Mouse (Mus musculus) heart, adult 11 months (tissue): ENCODE results near the gene Pofut2.

Experiments
- DNase-seq: peaks from one replicate; pipeline ENCODE4 v3.0.0; 2022

Gene Pofut2

DNA sequence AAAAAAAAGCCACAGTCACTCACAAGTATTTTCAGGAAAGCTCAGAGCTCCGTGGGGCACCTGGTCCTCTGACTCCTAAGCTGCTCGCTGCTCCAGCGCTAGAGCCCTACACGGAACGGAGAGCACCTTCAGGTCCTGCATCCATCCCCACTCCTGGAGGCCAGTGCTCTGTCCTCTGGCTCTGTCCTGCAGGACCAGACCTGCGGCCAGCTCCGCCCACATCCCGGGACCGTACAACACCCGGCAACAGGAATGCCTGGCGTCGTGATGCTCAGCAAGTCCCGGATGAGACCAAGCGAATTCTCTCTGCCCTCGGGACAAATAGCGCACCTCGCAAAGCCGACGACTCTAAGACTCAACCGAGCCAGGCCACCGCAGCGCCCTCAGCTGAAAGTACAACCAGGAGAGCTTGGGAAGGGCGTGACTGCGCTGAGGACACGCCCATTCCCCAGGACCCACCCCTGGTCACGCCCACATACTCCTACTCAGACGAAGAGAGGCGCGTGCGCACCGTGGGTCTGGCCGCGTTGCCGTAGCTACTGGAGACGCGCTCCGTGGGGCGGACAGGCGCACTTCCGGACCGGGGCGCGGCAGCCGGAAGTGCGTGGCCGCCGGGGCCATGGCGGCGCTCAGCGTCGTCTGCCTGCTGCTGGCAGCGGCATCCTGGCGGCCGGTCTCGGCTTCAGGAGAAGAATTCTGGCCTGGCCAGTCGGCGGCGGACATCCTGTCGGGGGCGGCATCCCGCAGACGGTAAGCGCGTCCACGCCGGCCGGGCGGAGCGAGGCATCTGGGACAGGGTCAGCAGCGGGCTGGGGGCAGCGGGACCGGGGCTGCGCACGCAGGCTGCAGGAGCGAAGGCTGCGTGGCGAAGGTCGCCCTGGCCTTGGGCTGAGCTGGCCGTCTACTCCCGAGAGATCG, at the start of gene Pofut2:
Gene Pofut2 (plus strand): TSS at position 515 of the 918 bp plus-strand sequence.
- peak; percentile 99 for DNase-seq

DNA sequence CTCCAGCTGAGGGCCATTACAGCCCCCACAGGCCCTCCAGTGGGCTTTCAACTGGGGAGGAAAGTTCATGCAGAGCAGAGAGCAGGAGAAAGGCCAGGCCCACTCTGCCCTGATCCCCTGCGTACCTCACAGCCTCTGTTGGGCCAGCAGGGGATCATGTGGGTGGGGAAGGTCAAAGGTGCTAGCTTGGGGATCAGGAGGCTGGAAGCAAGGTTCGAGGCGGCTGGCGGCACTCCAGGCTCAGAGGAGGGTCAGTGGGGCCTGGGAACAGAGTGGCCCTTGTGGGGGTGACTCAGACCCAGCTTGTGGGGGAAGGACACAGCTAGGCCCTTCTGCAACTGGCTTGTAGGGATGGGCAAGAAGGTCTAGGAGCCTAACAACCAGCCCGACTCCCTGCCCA, 49.8 kb upstream of the Pofut2 start:
- peak; percentile 91 for DNase-seq

DNA sequence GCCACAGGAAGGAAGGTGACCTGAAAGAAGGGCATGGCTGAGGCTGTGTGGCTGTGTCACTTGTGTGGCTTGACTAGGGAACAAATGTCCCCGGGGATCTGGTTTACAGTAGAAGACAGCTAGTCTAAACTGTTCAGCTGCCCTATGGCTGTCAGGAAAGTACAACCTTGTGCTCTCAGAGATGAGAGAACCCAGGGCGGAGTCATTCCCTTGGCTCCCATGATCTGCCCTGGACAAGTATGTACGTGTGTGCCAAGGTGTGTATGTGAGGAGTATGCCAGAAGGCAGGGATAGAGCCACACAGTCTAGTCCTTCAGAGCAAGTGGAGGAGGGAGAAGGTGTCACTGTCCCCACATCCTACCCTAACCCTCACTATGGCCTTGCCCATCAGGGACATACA, 48.4 kb upstream of the Pofut2 start:
- no peak for DNase-seq

DNA sequence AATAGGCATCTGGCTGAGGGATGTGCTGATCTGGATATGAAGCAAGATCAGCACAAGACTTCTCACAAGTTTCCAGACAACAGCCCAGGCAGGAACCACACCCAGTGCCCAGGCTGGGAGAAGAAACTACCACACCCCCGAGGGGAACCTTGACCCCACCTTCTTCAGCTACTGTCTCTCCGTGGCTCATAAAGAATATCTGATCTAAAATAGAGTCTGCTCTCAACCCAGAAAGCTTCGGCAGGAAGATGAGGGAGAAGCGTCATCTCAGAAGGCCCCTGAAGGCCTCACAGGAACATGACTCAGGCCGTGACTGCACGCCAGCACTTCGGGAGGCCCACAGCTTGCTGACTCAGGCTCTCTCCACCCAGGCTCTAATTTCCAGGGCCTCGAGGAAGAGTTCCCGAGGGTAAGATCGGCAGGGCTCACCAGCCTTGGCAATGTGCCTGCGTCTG, 47.9 kb upstream of the Pofut2 start:
- peak; percentile 98 for DNase-seq

DNA sequence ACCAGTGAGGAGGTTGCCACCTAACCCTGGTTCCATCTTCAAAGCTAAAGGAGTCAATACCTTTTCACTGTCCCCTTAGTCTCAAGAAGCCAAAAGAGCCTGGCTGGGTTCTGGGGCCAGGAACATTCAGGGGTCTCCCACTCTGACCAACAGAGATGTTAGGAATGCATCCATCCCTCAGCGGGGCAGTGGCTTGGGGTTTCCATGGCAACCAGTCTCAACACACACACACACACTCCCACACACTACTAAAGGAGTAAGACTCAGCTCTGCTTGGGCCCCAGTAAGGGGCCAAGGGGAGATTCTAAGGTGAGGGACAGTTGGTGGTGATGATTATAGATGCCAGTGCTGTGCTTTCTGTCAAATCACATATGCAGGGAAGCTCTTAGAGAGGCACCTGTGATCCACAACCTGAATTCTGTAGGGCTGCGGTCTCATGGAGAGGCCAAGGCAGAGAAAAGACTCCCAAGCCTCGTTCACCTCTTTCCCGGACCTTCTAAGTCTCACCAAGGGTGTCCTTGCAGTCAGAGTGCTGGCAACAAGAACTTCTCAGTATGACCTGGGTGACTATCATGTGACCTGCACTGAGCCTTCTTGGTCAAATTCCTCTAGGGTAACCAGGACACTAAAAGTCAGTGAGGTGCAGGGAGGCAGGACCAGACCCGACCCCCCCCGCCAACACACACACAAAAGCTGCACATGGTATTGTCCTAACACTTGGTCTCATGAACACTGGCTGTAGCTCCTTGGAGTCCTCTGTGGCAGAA, 46.5 kb upstream of the Pofut2 start:
- DNase-seq = no peak

DNA sequence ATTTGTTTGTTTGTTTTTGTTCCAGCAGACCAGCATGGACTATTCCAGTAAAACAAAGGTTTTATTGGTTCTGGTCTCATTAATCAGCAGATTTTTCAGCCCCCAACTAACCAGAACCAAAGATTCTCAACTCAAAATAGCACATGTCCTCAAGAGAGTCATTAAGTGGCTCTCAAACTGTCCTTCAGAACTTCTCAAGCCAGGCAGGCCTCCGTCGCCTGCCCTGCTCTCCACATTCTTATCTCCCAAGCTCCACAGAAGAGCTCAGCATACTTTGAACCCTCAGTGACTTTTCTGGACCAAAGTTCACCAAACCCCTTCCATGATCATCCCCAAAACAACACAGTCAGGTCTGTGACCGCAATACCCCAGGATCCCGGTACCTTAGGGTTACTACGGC, 45.5 kb upstream of the Pofut2 start:
- no peak for DNase-seq

DNA sequence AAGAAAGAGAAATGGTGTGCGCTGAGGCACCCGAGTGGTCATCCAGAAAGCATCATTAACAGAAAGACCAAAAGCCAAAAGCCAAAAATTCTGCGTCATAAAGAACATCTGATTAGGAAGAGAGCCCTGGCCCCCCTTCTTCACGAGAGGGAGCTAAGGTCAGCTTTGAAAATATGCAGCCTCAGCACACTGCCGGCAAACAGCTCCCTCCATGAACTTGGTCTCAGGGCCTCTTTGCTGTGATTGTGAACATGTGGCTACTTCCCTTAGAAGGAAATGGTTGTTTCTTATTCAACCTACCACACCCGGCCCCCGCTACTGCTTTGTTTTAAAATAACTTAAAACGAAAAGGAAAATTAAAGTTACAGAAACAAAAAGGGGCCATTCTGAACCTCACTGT, 44.4 kb upstream of the Pofut2 start:
- no peak for DNase-seq

DNA sequence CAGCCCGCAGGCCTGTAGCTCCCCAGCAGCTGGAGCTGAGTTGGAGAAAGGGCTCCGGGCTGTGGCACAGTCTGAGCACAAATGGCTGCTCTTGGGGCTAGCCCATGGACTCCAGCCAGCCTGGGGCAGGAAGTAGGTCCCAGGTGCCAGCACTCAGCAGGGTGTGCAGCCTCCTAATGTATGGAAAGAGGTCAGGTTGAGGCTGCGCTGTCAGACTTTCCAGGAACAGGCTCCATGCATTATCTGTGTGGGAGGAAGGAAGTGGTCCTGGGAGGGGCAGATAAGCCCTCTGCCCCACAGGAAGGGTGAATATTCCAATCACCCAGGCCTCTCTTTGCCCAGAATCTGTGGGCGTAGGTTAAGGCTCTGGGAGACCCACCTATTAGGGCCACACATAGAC, 43.4 kb upstream of the Pofut2 start:
- DNase-seq = no peak

DNA sequence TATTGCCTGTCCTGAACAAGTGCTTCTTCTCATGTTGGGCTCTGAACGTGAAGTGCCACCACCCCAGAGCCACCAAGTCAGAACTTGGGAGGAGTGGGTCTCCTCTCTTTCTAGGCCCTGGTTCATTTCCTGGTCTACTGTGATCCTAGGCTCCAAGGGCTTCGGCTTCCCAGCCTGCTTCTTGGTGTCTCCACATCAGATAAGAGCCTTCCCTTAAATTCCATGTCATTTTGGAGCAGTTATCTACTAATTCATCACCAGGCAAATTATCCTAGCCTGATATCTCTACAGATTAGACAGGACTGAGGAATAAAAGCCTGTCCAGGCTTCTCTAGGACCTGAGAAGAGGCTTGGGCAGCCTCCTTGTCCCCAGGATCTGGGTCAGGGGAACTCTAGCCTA, 42.7 kb upstream of the Pofut2 start:
- no peak for DNase-seq

DNA sequence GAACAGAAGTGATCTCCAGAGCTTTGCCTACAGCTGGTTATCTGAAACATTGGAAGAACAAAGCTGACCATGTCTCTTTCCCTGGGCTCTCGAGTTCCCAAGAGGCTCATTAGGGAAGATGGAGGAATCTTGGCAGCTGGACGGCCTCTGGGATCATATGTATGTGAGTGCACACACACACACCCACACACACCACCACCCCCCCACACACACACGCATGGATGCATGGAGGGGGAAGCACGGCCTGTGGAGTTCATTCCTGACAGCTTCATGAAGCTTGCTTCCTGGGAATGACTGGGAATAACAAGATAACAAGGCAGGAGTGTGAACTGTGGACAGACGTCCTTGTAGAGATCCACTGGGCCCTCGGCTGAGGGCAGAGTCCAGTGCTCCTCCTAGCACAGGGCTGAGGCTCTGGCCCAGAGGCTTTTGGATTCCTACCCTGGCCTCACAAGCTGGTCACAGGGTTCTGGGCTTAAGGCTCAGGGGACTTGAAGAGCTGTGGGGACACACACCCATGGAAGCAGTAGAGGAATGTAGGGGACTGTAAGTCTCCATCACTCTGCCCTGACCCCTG, 41.8 kb upstream of the Pofut2 start:
- DNase-seq = no peak

DNA sequence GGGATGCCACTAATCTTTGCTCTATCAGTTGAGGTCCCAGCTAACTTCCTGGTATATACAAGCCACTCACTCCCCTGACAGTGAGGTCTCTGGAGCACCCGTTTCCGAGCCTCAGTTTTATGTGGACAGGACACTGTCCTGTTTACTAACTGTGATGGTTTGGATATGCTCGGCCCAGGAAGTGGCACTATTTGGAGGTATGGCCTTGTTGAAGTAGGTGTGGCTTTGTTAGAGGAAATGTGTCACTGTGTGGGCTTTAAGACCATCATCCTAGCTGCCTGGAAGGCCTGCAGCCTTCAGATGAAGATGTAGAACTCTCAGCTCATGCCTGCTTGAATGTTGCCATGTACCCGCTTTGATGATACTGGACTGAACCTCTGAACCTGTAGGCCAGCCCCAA, 41.0 kb upstream of the Pofut2 start:
- DNase-seq = no peak

DNA sequence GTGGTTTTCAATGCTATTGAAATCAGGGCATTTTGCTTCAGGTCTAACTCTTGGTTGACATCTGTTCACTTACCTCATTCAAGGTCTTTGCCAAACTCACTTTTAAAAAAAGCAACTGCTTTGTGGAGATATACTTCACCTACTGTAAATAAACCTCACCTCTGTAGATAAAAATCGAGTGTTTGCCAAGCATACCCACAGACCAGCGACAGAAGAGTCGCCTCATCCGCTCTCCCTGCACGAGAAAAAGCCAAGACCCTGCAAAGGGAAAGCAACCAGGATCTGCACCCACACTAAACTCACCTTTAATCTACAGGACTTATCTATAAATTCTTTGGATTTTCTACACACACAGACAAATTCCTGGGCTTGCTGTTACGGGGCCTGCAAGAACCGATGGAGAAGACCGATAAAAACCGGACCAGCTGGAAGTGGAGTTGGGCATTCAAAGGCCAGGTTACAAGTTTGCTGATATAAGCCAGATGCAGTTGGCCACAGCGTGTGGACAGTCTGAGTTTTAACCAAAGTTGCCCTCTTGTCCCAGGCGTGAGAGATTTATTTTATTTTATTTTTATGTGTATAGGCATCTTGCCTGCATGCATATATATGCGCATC, 39.5 kb upstream of the Pofut2 start:
- no peak for DNase-seq

DNA sequence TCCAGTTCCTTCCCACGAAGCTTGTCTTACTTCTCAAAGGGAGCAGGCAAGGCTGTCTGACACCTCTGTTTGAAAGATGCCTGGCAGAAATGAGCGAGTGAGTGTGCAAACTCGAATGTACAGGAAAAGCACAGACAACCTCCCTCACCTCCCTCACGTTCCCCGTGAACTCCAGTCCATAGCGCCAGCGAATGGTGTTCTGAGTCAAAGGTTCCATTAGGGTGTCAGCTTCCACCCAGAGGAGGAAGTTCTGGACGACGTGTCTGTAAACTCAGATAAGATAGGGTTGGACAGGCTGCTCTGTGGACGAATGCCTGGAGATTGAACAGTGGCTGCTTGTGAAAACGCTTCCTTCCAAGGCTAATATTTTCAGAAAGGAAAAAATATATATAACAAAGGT, 37.9 kb upstream of the Pofut2 start:
- DNase-seq = peak; percentile 97

DNA sequence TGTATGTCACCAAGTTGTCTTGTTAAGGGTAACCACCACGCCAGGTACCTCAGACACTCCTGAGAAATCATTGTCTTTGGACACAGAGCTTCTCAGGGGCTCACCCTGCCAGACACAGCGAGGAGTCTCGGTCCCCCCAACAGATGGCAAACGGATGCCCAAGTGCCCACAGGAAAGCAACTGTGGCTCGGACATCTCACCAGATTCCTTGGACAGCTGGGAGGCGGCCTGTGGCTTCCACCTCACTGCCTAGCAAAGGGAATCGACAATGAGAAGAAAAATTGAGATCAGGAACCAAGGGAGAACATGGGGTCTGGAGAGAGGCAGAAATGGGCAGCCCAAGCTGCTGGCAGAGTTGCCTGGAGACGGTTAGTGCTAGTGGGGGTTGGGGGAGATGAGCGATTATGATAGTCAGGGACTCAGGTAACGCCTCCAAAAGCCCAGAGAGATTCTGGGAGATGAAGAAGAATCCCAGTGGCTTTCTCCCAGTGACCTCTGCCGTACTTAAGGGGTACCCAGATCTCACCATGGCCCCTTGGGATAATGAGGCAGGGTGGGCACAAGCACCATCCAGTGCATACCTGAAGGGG, 36.0 kb upstream of the Pofut2 start:
- DNase-seq = no peak

DNA sequence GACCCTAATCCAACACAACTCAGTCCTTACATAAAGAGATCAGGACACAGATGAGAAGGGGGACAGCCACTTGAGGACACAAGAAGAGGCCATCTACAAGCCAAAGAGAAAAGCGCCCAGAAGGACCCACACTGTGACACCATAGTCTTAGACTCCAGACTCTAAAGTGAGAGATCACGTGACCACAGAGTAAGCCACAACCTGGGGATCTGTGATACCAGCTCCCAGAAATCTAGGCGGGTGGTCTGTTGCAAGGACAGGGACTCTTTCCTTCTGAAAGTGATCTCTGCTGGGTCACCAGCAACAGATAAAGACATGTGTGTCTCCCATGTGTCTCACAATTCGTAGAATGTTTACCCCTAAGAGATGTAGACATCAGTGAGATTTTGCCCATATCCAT, 34.6 kb upstream of the Pofut2 start:
- DNase-seq = no peak

DNA sequence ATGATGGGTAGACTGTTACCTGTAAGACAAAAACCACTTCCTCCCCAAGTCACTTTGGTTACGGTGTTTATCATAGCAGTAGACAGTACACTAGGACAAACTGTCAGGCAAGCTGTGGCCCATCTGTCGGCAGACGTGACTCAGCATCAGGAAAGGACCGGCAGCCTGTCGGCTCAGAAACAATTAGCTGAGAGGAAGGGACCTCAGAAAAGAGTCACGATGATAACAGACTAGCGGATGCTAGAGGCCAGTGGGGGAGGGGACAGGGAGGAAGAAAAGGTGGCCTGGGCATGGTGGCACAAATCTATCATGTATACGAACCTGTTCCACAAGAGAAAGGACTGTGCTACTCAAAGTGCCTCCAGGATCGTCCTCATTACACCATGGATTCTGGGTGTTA, 33.6 kb upstream of the Pofut2 start:
- DNase-seq = peak; percentile 95

DNA sequence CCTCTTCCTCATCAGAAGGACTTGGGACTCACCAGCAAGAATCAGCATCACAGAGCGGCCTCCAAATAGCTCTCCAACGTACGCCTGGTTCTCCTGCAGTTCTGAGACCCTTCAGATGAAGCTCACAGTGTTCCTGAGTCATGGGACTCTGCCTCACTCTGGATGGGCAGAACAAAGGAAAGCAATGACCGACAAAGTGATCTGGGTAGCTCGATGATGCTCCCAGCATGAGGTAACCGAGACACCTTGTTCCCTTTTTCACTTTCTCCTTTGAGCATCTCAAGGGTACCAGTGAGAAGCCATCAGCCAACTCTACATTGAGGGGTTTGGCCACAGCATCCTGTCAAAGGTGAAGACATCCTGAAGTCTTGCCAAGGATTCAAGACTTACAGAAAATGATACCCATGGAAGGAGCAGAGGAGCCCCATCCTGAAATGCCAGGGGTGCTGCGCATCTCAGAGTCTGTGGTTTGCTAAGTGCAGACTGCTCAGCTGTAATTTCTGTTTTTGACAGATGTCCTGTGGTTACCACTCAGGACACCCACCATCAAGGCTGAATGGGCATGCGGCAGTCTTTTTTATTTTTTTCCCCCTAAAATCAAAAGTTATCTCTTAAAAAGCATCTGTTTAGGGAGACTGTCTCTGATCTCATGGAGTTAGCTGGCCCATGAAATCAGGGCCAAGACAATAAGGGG, 32.9 kb upstream of the Pofut2 start:
- DNase-seq = no peak

DNA sequence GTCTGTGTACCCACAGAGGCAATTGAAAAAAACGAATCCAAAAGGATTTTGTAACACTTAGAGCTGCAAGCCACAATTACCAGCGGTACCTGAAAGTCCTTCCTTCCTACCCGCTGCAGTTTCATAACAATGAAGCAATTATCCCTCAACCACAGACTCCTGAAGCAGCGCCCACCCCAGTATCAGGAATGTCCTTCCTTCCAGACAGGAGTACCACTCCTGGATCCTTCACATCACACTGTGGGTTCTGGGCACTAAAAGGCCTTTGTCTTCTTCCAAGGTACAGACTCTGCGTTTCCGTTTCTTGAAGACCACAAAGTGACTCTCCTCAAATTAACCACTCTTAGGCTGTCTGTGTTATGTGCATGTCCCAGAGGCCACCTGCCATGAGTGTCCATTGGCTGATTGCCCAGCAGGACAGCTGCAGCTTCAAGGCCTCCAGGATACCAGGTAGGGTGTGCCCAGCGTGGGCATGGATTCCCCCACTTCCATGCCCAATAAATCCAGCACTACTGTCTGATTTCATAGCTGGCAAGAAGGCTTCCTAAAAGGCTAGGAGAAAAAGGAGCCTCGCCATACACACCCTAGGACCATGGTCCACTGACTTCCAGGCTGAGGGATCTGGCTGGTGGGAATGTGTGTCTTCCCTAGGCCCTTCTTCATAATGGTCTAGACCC, 32.2 kb upstream of the Pofut2 start:
- no peak for DNase-seq

DNA sequence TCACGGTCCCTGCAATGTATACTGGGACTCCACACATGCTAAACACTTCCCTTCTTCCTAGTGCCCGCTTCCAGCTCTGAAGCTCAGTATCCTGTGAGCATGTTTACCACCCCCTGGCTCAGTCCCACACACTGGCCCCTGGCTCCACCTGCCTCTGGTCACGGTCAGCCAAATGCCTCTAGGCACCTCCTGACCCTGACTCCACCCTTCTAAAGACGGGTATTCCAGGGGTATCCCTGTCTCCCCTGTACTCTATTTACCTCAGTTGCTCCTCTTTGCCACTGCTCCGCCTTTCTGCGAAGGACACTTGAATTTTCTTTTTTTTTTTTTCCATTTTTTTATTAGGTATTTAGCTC, 31.7 kb upstream of the Pofut2 start:
- DNase-seq = no peak

DNA sequence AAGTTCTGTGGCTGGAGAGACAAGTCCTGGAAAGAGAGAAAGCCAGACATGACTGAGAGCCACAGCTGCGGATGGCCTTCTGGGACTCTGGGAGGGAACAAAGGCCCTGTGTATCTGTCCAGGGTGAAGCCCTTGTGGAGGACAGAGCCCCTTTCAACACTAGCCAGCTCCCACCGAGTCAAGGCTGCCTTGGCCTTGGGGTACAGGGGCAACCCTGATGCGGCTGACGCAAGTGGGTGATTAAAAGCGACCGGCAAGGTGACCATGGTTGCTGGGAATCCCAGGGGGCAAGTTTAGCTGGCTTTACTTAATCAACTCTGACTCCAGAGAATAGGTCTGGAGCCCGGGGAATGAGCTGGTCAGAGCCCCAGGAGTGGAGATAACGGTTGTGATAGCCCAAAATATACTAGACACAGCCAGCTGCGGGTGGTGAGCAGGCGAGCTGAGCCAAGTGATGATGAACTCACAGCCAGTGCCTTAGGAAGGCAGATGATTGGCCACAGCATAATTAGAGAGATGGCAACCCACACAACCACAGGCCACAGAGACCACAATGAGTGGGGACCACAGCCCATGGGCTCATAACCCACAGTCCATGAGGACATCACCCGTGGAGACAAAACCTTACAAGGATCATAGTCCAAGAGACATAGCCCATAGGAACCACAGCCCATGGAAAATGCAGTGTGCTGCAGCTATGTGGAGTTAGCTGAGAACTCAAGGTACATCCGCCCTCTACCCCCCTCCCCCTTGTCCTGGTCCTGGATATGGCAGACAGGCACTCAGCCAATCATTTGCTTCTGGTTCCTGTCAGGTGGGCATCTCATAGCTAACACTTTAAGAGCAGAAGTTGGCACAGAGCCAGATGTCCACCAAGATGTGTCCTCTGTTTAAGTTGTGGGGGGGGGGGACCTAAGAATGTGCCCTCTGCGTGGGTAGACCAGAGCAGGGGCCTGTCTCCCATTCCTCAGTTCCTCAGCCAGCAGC, 29.1 kb upstream of the Pofut2 start:
- DNase-seq = peak; percentile 93
